Mouse (Mus musculus) forebrain, embryonic 13.5 days (tissue): Measurements from ENCODE around the gene Fat1. TPM values are rescaled to one million over a fixed set of nuclear protein-coding genes. Genes with fewer than 3 reads are reported as not detected.
A peak's percentile ranks its signal among the peaks of the same experiment; 100 is the strongest.

Experiments
- ATAC-seq: fragments of 200-750 bp; cut with Nextera tagmentation; 2 replicates; pipeline ENCODE4 v1.8.0; 2017
- H3K27ac ChIP-seq: fragments of 300-500 bp; sonication (generic); 2 replicates; pipeline ENCODE4 v1.5.1; 2015; ENCODE audit warnings: inconsistent platforms, mild to moderate bottlenecking, moderate library complexity
- H3K27me3 ChIP-seq: fragments of 300-500 bp; sonication (generic); 2 replicates; pipeline ENCODE4 v1.6.1; 2015; ENCODE audit warnings: mild to moderate bottlenecking, inconsistent platforms
- H3K36me3 ChIP-seq: fragments of 300-500 bp; sonication (generic); 2 replicates; pipeline ENCODE4 v1.6.1; 2015; ENCODE audit warnings: mild to moderate bottlenecking, inconsistent platforms; ENCODE audit not compliant: poor library complexity, severe bottlenecking
- H3K4me1 ChIP-seq: fragments of 300-500 bp; sonication (generic); 2 replicates; pipeline ENCODE4 v1.6.1; 2015; ENCODE audit warnings: inconsistent platforms
- H3K4me2 ChIP-seq: fragments of 300-500 bp; sonication (generic); 2 replicates; pipeline ENCODE4 v1.6.1; 2015; ENCODE audit warnings: inconsistent platforms, mild to moderate bottlenecking, moderate library complexity
- H3K4me3 ChIP-seq: fragments of 300-500 bp; sonication (generic); 2 replicates; pipeline ENCODE4 v1.5.1; 2015; ENCODE audit warnings: mild to moderate bottlenecking, inconsistent platforms
- H3K9ac ChIP-seq: fragments of 300-500 bp; sonication (generic); 2 replicates; pipeline ENCODE4 v1.6.1; 2015; ENCODE audit warnings: mild to moderate bottlenecking, inconsistent platforms
- H3K9me3 ChIP-seq: fragments of 300-500 bp; sonication (generic); replicated peaks from 2 replicates; pipeline ENCODE4 v1.6.1; 2016; ENCODE audit warnings: inconsistent platforms
- WGBS: fragments of 180-500 bp; shearing (Covaris S2); methylation state at CpG from one replicate; pipeline ENCODE4 v1.1.7; 2015; 5-methylcytosine and 5-hydroxymethylcytosine counted together
- polyA plus RNA-seq: library from polyadenylated mRNA; unstranded; fragments of >200 nt; fragmentation: Nextera tagmentation; extraction: Ambion mirVana; gene quantifications from 2 replicates; pipeline ENCODE4 v1.2.1, GENCODE M21; 2015

The Fat1 gene
- 10.0 and 14.2 TPM in 2 replicates for polyA plus RNA-seq

DNA sequence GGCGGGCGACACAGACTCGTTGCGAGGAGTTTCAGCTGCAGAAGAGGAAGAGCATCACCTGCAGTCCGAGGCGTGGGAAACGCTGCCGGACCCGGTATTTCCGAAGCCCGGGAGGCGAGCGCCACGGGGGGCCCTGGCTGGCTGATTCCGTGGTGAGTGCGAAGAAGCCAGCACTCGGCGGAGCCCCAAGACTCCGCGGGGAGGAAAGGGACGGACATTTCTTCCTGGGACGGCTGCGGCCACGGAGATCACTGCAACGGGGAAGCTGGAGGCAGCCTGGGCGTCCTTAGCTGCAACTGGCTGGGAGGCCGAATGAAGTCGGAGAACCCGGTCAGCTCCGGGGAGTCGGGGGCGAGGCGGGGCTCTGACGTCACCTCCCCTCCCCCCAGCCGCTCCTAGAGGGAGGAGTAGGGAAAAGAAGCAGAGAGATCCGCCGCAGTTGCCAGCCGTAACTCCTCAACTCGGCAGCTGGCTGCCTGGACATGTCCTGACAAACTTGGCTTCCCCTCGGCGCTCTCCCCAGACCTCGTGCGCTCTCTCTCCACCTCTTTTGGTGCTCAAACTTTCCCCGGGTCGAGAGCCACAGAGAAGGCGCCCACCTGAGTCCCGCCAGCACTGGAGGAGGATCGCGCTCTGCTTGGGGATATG lies at the start of gene Fat1:
Fat1 (plus strand) TSS at position 598 of the 648 bp plus-strand sequence.
- no peaks in the 10 kb centered on the region for H3K27me3 ChIP-seq
- peak within 1 kb of the TSS; percentile 70 for H3K9ac ChIP-seq
- peak; percentile 60 for ATAC-seq
- peak within 1 kb of the TSS; percentile 78 for H3K4me3 ChIP-seq
- peaks cover 20% of the 10 kb centered on the region for H3K4me1 ChIP-seq
- H3K4me2 ChIP-seq, result peak within 1 kb of the TSS; percentile 85
- H3K27ac ChIP-seq, result peak within 1 kb of the TSS; percentile 68
- no peaks in the 10 kb centered on the region for H3K36me3 ChIP-seq
- no peaks in the 10 kb centered on the region for H3K9me3 ChIP-seq
- WGBS, result under 1% methylated on average over 45 of the region's 49 CpGs

DNA sequence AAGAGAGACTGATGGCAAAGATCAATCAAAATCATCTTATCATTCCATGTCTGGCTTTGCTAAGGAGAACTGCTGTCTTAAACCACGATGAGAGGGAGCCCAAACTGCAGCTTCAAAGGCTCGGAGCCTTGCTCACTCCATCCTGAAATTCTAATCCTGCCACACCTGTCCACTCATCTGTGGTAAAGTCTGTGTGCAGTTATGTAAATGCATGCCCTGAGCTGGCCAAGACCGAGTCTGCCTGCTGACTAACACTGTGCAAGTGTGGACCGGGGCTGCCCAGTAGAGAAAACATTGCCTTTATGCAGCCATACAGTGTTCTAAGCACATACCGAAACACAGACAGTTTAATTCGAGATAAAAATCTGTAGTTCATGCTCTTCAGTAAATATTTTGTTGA lies 40.6 kb upstream of the Fat1 start:
- Histone ChIP-seq H3K9ac (no peak overlapping the region), H3K27ac (no peak overlapping the region), H3K36me3 (no peaks in the 10 kb centered on the region), H3K9me3 (no peaks in the 10 kb centered on the region), H3K4me3 (no peak overlapping the region), H3K4me2 (no peak overlapping the region), H3K4me1 (peaks cover 6% of the 10 kb centered on the region), H3K27me3 (no peaks in the 10 kb centered on the region)
- WGBS, result 88% methylated on average over 6 of the region's 6 CpGs
- ATAC-seq, result no peak

GRCm38 (mm10) chr8:44899575-44899991 lies 35.7 kb upstream of the Fat1 start:
- ATAC-seq, result peak; percentile 78
- Histone ChIP-seq H3K4me1 (peaks cover 7% of the 10 kb centered on the region), H3K9me3 (no peaks in the 10 kb centered on the region), H3K4me3 (no peak overlapping the region), H3K27ac (0 out of 2 replicates have a peak overlapping the region, but pooled peaks have one; percentile 16), H3K9ac (no peak overlapping the region), H3K36me3 (no peaks in the 10 kb centered on the region), H3K27me3 (no peaks in the 10 kb centered on the region), H3K4me2 (no peak overlapping the region)
- WGBS, result 44% methylated on average over 12 of the region's 12 CpGs

DNA sequence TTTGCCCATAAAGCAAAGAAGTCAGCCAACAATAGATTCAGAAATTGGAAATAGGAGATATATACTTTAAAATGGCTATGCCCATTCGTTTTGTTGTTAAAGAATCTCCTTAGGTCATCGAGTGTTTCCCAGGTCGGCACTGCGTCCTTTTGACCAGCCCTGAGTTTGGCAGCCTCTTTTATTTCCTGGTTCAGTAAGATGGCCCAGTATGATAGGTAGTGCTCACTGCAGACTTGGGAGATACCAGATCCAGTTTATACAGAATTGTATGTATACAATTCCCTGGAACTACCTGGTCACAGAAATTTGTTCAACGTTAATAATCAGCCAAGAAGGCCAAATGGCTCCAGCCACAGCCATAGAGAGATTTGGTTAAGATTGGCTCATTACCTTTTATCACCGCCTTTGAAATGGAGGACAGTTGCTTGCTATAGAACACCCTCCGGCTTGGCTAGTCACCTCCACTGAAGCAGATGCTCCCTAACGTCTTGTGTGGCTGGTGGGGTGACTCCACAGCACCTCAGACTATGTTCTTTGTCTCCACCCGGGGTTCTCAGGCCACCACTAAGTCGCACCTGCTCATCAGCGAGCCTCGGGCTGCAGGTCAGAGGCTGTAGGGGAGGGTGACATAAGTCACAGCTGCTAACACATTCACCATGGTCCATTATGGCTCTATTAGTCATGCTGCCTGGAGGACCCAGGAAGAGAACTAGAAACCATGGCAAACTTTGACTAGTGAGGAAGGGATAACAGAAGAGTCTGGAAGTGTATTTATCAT lies 23.9 kb upstream of the Fat1 start:
- H3K27ac ChIP-seq, result no peak overlapping the region
- WGBS, result 83% methylated on average over 12 of the region's 12 CpGs
- no peaks in the 10 kb centered on the region for H3K9me3 ChIP-seq
- H3K9ac ChIP-seq, result no peak overlapping the region
- H3K4me1 ChIP-seq, result no peaks in the 10 kb centered on the region
- H3K4me3 ChIP-seq, result no peak overlapping the region
- no peaks in the 10 kb centered on the region for H3K36me3 ChIP-seq
- ATAC-seq, result no peak
- H3K27me3 ChIP-seq, result no peaks in the 10 kb centered on the region
- H3K4me2 ChIP-seq, result no peak overlapping the region

- H3K4me2 ChIP-seq, result no peak overlapping the region
- no peak overlapping the region for H3K27ac ChIP-seq
- 46% methylated on average over 12 of the region's 12 CpGs for WGBS
- no peaks in the 10 kb centered on the region for H3K36me3 ChIP-seq
- H3K4me1 ChIP-seq, result peaks cover 12% of the 10 kb centered on the region; the same call in 1 of the 2 replicates
- no peaks in the 10 kb centered on the region for H3K9me3 ChIP-seq
- H3K9ac ChIP-seq, result no peak overlapping the region
- no peaks in the 10 kb centered on the region for H3K27me3 ChIP-seq
- ATAC-seq, result peak; percentile 55; the same call in 1 of the 2 replicates
- H3K4me3 ChIP-seq, result no peak overlapping the region
These were observed 15.7 kb upstream of the Fat1 start for GRCm38 (mm10) chr8:44919487-44920082.

DNA sequence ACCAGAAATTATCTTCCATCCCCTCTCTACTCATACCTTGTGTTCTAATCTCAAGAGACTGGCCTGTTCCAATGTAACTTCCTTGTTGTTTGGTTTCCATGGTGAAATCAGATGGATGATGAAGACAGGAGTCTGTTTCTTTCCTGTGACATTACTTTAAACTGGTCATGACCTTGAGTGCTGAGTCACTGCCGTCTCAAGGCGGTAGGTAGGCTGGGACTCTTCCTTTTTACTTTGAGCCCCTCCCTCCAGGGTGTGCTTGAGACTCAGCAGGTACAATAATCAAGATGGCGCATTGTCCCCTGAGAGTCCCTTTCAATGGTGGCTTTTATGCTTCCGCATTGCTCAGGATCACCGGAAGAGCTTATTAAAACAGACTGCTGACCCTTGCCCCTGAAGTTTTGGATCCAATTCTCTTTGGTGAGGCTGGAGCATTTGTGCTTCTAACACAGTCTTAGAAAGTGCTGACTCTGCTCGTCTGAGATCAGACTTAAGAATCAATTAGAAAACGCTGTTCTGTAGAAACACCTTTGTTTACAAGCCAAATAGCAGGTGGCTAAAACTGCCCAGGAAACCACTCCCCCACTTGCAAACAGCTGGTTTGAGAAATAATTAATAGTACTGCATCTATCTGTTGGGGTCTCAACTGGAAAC lies 14.7 kb upstream of the Fat1 start:
- Histone ChIP-seq H3K27ac (no peak overlapping the region), H3K9ac (no peak overlapping the region), H3K9me3 (no peaks in the 10 kb centered on the region), H3K4me3 (no peak overlapping the region), H3K4me1 (peaks cover 12% of the 10 kb centered on the region; the same call in 1 of the 2 replicates), H3K36me3 (no peaks in the 10 kb centered on the region), H3K27me3 (no peaks in the 10 kb centered on the region), H3K4me2 (no peak overlapping the region)
- no peak for ATAC-seq
- WGBS, result 58% methylated on average over 7 of the region's 7 CpGs

DNA sequence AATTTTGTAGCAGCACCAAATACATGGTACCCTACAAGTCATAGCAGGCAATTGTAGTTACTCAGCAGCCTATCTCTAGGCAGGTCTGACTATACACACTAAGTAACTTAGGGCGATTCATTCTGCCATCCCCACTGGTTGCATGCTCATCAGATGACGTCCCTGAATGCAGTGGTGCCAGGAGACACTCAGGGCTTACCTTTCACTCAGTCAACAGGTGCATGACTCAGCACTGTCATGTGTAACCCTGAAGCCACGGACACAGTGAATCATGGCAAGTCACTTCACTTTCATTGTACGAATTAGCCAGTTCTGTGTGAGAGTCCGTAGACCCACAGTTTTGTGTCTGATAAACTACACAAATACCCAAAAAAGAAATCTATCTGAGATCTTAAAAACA lies 10.3 kb upstream of the Fat1 start:
- Histone ChIP-seq H3K36me3 (no peaks in the 10 kb centered on the region), H3K4me1 (0 out of 2 replicates have a peak, but pooled peaks cover 5% of the 10 kb centered on the region), H3K9me3 (no peaks in the 10 kb centered on the region), H3K27ac (no peak overlapping the region), H3K27me3 (no peaks in the 10 kb centered on the region), H3K9ac (no peak overlapping the region), H3K4me2 (no peak overlapping the region), H3K4me3 (no peak overlapping the region)
- ATAC-seq, result no peak
- WGBS, result 92% methylated on average over 5 of the region's 5 CpGs

GRCm38 (mm10) chr8:44930058-44930457 lies 5.2 kb upstream of the Fat1 start:
- no peak overlapping the region for H3K9ac ChIP-seq
- no peak overlapping the region for H3K4me3 ChIP-seq
- no peak overlapping the region for H3K4me2 ChIP-seq
- no peak overlapping the region for H3K27ac ChIP-seq
- no peaks in the 10 kb centered on the region for H3K9me3 ChIP-seq
- no peak for ATAC-seq
- H3K27me3 ChIP-seq, result no peaks in the 10 kb centered on the region
- H3K4me1 ChIP-seq, result peaks cover 11% of the 10 kb centered on the region; the same call in 1 of the 2 replicates
- 89% methylated on average over 3 of the region's 3 CpGs for WGBS
- no peaks in the 10 kb centered on the region for H3K36me3 ChIP-seq

GRCm38 (mm10) chr8:44932546-44933342 lies 2.5 kb upstream of the Fat1 start:
- no peaks in the 10 kb centered on the region for H3K36me3 ChIP-seq
- H3K4me3 ChIP-seq, result no peak overlapping the region
- no peak for ATAC-seq
- peaks cover 11% of the 10 kb centered on the region; the same call in 1 of the 2 replicates for H3K4me1 ChIP-seq
- no peak overlapping the region for H3K9ac ChIP-seq
- H3K9me3 ChIP-seq, result no peaks in the 10 kb centered on the region
- 96% methylated on average over 9 of the region's 9 CpGs for WGBS
- H3K27me3 ChIP-seq, result no peaks in the 10 kb centered on the region
- no peak overlapping the region for H3K4me2 ChIP-seq
- H3K27ac ChIP-seq, result no peak overlapping the region

DNA sequence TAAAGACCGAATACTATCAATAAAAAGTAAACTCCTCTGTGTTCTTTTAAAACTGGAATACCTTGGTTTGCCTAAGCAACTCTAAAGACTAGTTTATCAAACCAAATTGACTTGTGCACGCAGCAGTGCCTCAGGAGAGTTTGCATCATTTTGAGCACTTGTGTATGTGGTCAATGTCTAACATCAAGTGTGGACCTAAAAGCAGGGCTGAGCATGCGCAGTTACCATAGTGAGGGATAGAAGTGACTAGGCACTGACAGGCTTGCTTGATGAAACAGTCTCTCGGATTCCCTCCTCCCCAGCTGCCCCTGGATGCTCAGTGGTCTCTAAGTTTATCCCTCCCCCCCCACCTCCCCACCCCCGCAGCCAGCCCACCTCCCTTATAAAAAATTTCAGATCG lies 1.8 kb upstream of the Fat1 start:
- no peak for ATAC-seq
- Histone ChIP-seq H3K4me1 (peaks cover 11% of the 10 kb centered on the region; the same call in 1 of the 2 replicates), H3K36me3 (no peaks in the 10 kb centered on the region), H3K4me3 (peak overlapping the region; percentile 78; the same call in 1 of the 2 replicates), H3K9ac (no peak overlapping the region), H3K4me2 (peak overlapping the region; percentile 85), H3K27ac (no peak overlapping the region), H3K27me3 (no peaks in the 10 kb centered on the region), H3K9me3 (no peaks in the 10 kb centered on the region)
- 45% methylated on average over 6 of the region's 6 CpGs for WGBS

GRCm38 (mm10) chr8:44934416-44934815 lies 831 bp upstream of the Fat1 start:
- peak overlapping the region; percentile 78 for H3K4me3 ChIP-seq
- H3K27me3 ChIP-seq, result no peaks in the 10 kb centered on the region
- peak overlapping the region; percentile 70 for H3K9ac ChIP-seq
- H3K36me3 ChIP-seq, result no peaks in the 10 kb centered on the region
- H3K4me1 ChIP-seq, result peaks cover 15% of the 10 kb centered on the region; the same call in 1 of the 2 replicates
- no peaks in the 10 kb centered on the region for H3K9me3 ChIP-seq
- H3K27ac ChIP-seq, result peak overlapping the region; percentile 68; the same call in 1 of the 2 replicates
- H3K4me2 ChIP-seq, result peak overlapping the region; percentile 85
- no peak for ATAC-seq
- 3% methylated on average over 13 of the region's 13 CpGs for WGBS
